Mouse (Mus musculus): ENCODE measurements around the gene Ap1g1.

Gene Ap1g1

DNA sequence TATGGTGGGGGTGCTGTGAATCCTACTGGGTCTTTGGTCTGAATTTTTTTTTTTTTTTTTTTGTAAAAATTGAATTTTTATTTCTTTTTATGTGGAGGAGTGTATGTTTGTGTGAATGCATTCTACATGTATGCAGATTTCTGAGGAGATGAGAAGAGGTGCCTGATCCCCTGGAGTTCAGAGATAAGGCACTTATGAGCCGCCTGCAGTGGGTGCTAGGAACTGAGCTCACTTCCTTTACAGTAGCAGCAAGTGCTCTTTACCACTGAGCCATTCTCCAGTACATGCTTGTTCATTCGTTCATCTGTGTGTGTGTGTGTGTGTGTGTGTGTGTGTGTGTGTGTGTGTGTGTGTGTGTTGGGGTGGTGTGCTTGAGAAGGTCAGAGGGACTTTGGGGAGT is 12.6 kb downstream of the Ap1g1 start:
- DNase-seq: no peak

DNA sequence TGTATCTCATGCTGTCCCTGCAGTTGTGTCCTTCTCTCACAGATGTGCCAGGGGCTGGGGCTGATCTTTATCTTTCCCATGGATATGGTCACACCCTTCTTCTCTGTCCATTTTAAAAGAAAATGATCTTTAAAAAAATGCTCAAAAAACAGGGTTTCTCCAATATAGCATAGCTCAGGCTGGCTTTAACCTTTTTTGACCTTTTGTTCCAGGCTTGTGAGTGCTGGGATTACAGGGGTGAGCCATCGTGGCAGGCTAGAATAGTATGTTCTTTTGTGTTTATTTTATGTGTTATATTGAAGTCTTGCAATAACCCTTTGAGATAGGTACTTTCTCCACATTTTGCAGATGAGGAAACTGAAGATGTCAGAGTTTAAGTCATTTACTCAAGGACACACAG is 16.8 kb downstream of the Ap1g1 start:
- DNase-seq: no peak

DNA sequence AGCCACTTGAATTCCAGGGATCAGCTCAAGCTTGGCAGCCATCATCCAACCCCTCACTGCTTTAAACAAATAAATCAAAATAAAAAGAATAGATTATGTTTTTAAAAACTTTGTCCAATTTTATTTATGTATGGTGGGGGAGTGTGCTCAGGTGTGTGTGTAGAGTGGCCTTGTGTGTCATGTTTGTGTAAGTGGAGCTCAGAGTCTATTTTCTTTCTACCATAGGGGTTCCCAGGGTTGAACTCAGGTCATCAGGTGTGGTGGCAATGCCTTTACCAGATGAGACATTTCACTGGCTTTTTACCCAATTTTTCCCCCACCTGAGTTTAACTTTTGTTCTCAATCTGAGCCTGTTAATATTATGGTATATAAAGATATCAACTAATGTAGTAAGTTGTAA is 20.4 kb downstream of the Ap1g1 start:
- DNase-seq: no peak

DNA sequence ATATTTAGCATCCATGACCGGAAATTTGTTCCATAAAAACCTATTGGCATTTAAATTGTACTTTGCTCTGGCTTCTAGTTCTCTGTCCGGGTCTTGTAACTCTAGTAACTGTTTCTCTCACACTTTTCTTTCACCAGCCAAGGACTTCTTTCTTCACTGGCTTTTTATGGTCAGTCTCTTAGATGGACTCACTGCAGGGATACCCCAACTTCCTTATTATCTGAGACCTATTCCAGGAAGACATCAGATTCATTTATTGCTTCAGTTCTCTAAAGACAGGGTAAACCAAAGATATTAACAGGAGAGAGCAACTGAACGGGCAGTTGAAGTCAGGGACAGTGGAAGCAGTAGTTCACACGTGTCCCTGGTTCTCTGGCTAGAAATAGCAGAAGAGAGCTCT is 20.9 kb downstream of the Ap1g1 start:
- DNase-seq: no peak

DNA sequence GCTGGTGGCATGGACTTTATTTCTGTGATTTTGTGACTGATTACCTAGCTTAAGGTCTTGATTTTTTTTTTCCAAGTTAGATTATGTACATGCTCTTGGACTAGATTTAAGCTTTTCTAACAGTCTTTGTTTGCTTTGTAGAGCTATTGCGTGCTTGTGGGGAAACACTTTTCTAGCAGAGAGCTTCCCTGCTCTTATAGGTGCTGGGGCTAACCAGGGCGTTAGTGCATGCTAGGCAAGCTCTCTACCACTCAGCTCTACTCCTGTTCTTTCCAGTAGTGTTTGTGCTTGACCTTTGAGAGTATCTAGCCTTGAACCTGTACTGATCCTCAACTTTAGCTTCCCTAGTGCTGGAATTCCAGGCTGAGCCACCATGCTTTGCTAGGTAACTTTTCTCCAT is 22.0 kb downstream of the Ap1g1 start:
- no peak for DNase-seq

DNA sequence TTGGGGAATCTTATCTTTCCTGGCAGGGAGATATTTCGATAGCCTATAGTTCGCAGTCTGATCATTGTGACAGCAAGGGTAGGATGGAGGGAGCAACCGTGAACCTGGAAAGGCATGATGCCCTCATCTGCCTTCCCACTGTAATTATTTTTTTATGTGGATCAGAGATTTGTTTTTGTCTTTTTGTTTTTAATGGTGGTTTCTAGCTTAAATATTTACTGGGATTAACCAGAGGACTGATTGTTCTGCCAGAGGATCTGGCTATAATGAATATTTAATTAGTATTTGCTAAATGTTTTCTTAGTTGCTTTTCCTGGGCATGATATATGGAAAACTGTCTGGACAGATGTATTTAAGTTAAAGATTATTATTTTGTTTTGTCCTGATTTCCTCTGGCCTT is 24.9 kb downstream of the Ap1g1 start:
- DNase-seq: no peak

DNA sequence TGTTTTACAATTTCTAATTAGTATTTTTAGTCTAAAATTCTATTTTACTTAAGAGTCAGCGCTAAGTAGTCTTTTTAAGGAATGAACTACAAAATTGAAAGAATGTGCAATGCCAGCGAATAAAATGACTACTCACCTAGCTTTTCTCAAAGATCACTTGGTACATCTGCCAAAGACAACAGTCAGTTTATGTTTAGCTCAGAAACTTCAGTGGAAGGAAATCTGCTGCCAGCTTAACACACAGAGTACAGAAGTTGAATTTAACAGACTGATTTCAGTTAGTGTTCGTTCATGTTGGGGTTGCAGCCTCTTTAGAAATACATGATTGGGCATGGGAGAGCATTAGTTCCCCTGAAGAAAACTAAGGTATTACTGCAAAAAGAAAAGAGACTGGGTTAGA is 25.4 kb downstream of the Ap1g1 start:
- DNase-seq: no peak

DNA sequence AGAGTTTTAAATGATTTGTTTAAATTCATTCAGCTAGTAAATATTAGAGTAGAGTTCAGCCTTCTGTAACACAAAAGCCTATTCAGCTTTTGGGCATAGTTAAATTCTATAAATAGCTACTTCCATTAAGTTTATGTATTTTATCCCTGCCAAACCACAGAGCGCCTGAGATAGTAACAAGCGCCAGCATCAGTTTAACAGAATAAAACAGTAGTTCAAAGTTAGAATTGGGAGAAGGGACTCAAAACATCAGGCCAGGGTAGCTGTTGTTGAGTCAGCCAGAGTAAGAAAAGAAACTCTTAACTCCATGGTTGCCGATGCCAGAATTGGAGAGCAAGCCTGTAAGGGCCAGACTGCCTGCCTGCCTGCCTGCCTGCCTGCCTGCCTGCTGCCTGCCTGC is 28.2 kb downstream of the Ap1g1 start:
- no peak for DNase-seq

DNA sequence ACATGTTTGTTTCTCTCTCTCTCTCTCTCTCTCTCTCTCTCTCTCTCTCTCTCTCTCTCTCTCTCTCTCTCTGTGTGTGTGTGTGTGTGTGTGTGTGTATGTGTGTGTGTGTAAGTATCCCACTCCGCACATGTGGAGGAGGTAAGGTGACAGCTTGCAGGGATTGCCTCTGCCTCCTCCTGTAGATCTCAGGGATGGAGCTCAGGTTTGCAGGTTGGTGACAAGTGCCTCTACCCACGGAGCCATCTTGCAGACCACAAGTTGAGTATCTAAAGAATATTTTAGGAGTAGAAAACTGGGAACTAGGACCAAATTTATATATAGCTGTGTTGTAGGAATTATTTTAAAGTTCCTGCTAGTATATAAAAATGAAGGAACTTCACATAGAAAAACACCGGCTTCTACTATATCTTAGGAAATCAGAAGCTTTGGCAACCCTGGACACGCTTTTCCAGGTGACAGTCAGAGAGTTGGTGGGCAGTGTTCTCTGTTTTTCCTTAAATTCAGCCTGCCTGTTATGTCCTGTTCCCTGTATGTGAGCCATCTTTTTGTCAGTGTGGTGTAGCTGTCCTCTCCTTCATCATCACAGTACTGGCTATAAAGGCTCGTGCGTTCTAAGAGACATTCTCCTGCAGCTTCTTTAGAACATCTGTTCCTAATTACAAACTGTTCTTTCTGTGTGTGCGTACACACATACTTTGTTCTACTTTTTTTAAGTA is 29.2 kb downstream of the Ap1g1 start:
- no peak for DNase-seq

DNA sequence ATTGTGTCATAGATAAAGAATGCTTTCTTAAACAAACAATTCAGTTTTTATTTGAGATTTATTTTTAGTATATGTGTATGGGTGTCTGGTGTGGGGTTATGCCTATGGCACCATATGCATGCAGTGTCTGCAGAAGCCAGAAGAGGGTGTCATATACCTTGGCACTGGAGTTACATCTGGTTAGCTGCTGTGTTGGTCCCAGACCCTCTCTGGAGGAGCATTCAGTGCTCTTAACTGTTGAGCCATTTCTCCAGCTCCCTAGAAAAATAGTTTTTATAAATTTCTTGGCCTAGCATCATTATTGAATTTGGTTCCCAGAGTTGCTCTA is 29.7 kb downstream of the Ap1g1 start:
- no peak for DNase-seq

DNA sequence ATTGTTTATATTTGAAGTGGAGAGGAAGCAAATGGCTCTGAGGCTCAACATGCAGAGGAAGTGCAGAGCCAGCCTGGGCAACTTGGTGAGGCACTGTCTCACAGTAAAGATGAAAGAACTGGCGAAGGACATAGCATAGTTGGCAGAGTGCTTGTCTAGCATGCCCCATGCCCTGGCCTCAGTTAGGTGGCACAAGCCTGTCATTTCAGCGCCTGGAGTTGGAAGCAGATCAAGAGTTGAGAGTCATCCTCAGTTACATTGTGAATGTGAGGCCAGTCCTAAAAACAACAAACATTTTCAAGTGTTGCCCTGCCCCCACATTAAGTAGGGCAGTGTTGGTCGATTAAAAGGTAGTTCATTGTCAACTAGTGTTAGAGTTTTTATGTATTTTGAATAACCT is 32.1 kb downstream of the Ap1g1 start:
- DNase-seq: no peak

DNA sequence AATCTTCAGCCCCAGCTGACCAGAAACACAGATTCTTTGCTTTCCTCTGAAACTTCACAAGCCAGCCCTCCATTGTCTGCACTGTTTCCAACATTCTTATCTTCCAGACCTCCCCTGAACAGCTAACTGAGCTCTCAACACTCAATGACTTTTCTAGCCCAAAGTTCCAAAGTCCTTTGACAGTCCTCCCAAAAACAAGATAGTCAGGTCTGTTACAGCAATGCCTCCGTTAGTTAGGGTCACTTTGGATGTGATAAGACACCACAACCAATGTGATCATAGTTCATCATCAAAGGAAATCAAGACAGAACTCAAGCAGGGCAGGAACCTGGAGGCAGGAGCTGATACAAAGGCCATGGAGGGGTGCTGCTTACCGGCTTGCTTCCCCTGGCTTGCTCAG is 36.9 kb downstream of the Ap1g1 start:
- DNase-seq: no peak

DNA sequence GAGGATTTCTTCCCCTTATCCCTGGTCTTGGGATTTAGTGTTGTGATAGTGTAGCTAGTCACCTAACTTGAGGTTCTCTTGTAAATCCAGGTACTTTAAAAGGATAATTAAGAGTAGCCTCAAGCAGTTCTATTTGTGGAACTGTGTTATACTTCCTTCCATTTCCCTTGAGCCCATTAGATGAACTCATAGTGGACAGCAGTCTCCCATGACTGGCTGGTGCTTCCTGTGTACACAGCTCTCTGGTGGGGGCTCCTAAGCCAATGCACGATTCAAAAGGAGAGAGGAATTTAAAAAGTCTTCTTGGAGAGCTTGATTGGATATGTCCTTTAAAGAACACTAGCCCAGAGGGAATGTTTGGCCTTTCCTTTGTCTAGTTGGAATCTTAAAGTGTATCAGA is 39.6 kb downstream of the Ap1g1 start:
- DNase-seq: no peak

DNA sequence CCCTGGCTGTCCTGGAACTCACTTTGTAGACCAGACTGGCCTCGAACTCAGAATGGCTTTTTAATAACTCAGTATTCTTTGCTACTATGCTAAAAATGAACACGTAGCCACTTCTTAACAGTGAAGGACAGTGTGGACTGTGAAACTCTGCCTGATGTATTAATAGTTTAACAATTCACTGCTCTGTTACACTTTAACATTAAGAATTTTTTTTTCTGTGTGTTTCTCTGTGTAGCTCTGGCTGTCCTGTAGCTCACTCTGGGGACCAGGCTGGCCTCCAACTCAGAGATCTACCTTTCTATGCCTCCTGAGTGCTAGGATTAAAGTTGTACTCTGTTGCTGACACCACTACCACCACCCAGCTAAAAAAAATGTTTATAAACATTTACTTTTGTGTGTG is 45.2 kb downstream of the Ap1g1 start:
- DNase-seq: no peak

DNA sequence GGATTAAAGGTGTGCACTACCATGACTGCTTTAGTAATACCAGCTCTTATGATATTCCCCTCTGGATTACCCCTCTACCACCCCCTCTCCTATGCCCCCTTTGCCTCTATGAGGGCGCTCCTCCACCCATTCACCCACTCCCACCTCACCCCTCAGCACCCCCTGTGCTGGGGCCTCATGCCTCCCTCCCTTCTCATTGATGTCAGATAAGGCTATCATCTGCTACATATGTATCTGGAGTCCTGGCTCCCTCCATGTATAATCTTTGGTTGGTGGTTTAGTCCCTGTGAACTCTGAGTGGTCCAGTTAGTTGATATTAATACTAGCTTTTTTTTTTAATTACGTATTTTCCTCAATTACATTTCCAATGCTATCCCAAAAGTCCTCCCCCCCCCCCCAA is 61.5 kb downstream of the Ap1g1 start:
- DNase-seq: no peak

DNA sequence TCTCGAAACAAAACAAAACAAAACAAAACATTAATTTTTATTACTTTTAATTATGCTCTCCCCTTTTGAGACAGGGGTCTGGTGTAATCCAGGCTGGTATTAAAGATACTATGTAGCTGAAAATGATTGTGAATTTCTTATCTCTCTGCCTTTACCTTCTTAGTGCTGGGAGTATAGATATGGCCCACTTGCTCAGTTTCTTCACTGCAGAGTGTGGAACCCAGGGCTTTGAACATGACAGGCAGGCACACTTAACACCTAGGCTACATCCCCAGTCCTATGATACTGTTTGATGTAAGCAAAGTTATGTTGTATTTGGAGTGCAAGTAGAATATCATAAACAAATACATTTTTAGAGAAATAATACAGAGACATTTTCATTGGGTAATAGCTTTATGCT is 64.1 kb downstream of the Ap1g1 start:
- DNase-seq: no peak

DNA sequence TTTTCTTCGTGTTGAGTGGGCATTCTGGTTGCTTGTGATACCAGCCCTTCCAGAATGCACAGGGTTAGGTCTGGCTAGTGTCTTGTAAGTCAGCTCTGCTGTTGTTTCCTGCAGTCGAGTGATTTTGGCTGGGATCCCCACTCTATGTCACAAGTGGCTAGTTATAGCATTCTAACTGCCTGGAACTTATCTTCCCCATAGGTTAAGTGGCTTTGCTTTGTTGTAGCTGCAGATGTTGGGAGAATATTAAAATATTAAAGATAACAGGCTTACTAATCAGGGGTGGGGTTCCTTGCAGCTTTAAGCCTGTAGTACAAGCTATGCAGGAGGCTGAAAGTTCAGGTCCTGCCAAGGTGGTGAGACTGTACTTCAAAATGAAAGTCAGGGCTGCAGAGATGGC is 69.5 kb downstream of the Ap1g1 start:
- no peak for DNase-seq

DNA sequence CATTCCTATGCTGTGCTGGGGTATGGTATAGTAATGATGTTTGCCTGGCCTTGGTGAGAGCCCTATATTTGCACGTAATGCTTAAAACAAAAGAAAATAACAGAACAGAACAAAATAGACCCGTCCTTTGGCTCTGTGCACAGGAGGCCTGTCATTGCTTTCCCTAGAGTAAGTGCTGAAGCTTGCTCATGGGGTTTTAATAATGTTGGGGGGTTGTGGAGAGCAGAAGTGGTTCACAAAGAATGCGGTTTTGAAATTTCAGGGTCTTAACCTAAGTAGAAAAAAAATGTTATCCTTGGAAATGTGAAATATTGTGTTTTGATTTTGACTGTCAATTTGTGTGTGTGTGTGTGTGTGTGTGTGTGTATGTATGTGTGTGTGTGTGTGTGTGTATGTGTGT is 70.6 kb downstream of the Ap1g1 start:
- no peak for DNase-seq

DNA sequence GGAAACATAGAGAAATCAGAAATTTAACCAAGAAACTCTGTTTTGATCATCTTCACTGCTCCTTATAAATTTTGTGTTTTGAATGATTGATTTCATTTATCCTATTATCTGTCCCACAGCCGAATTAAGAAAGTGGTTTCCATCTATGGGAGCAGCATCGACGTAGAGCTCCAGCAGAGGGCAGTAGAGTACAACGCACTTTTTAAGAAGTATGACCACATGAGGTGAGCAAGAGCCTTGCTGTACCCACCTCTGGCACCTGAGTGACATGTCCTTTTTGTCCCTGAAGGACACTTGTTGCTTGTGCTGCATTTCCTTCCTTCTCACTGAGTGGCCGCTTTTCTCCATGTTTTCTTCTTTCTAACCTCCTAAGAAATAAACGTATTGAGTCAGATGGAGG is 75.1 kb downstream of the Ap1g1 start:
- peak; percentile 49 for DNase-seq

DNA sequence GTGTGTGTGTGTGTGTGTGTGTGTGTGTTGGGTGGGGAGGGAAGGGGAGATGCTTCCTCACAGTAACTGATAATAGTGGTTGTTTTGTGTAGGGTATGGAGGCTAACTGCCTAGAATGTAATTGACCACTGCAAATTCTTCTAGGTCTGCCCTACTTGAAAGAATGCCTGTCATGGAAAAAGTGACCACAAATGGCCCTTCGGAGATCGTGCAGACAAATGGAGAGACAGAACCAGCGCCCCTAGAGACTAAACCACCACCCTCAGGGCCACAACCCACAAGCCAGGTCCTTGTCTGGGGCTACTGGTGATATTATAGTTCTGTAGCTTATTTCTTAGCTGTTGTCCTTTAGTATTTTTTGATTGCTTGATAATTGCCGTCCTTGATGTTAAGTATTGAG is 76.2 kb downstream of the Ap1g1 start:
- no peak for DNase-seq

DNA sequence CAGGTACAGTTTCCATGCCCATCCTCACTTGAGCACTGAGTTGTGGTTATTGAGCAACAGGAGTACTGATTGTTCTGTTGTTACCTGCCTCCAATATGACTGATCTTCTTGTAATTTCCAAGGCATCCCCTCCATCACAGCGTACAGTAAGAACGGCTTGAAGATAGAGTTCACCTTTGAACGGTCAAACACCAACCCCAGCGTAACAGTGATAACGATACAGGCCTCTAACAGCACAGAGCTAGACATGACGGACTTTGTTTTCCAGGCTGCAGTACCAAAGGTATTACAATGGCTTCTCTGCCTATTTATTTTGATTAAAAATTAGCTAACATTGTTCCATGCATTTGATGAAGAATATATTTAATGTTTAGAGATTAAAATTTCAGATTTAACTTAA is 77.1 kb downstream of the Ap1g1 start:
- DNase-seq: no peak

DNA sequence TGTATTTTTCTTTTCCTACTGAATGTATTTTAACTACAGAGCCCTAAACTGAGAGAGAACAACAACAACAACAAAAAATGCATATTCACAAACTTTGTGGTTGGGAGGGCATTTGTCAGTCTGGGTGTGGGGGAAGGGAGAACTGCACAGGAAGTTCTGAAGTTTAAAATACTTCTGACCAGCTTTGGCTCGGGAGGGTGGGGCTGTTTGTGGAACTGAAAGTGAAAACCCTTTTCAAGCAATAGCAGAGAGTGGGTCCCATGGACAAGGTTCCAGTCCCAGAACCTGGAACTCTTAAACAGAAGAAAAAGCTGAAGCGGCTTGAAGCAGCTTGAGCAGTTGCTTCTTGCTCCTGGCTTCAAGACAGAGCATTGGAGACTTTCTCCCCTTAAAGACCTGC is 85.0 kb downstream of the Ap1g1 start:
- peak; percentile 64 for DNase-seq

DNA sequence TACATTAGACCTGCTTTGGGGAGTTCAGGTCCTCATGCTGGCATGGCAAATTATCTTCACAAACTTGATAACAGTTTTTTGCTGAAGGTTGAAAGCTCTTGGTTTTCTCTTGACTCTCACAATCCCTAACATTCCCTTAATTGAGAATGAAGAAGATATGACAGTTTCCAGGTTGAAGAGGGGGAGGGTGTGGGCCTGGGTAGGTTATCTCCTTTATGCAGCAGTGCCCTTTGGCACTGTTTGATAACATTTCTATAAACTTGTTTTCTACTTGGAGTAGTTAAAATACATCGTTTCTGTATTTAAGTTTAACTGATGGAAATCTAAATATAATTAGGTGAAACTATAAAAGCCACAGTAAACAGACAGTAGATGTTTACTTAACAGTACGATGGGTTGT is 86.4 kb downstream of the Ap1g1 start:
- DNase-seq: no peak

DNA sequence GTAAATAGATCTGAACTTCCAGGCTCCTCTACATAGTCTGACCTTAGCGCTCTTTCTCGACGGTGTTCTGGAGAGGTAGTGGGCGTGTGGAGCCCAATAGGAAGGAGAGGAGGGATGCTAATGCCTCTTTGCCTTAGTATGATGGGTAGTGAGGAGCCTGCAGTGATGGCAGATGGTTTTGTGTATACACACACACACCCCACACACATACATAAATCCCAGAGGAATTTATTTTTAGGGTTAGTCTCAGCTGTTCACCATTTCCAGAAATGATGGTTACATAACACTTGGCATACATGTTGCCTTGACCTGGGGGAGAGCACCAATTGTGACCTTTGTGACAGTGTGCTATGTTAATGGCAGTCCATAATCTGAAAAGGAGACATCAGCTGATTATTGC is 87.2 kb downstream of the Ap1g1 start:
- DNase-seq: peak; percentile 59

DNA sequence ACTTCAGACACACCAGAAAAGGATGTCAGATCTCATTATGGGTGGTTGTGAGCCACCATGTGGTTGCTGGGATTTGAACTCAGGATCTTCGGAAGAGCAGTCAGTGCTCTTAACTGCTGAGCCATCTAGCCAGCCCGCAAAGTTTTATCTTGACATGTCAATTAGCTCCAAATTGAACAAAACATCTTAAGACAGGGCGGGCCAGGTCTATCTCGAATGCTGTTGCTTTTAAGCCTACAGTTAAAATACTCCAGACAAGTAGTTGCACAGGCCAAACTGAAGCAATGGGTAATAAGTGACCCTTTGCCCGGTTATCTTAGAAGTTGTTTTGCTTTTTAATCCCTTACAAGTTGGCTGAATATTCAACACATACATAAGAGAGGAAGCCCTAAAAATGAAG is 88.3 kb downstream of the Ap1g1 start:
- no peak for DNase-seq
